Mouse (Mus musculus): ENCODE data around the gene Prdm15.

- TF ChIP-seq CTCF (IDR thresholded peaks at IDR 0.05; ENCODE audit: borderline replicate concordance, insufficient read depth, low read depth, low read length) (no peak), POLR2A (IDR thresholded peaks at IDR 0.05; ENCODE audit: borderline replicate concordance, insufficient read depth, low read length) (no peak)
Measured at GRCm38 (mm10) chr16:97856050-97856449, 4.4 kb upstream of the Prdm15 start.
